17 mouse cellular contexts compared by ENCODE assay signal in the genomic region with DNA sequence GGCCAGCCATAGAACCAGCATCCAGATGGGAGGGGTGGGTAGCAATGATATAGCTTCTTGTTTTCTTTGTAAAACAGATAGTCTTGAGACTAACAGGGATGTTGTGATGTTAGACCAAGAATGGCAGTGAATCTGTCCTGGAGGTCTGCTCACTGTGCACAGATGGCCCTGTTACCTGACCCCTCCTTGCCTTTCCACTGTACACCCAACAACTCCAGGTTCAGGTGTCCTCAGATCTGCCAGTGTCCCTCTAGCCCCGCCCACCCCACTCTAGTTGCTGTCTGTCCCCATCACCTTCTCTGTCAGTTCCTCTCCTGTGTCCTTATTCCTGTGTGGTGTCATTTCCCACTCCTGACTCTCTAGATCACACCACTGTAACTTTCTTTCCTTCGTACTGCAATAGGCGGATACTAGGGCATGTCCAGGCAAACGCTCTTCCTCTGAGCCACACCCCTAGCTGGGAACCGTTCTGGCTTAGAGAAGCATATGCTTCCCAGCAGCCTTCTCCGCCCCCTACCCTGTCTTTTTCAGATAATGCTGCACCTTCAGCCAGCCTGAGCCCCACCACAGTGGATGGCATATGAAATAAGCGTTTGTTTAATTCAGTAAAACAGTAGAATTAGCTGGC. TPM values are rescaled to one million over a fixed set of nuclear protein-coding genes. Genes with fewer than 3 reads are reported as not detected.
A peak's percentile ranks its signal among the peaks of the same experiment; 100 is the strongest.
DNase-seq lines count a peak whose midpoint lies in the region; ATAC-seq lines count a peak whose summit lies in the region.
"Had no signal": no experiment of that assay in that cellular context is flagged by ENCODE, and none has a peak within 500 bp of the region (broad histone marks: within the 10 kb centered on the region; RNA-seq: fewer than 3 reads in every experiment).

No protein-coding gene starts in this region.

- peaks cover 19% of the 10 kb centered on the region for H3K4me1 ChIP-seq in heart, embryonic 12.5 days (replicated peaks)
- peaks cover 21% of the 10 kb centered on the region for H3K4me1 ChIP-seq in lung, embryonic 15.5 days
- H3K4me1 ChIP-seq in liver, embryonic 11.5 days (replicated peaks; ENCODE audit: control insufficient read depth, insufficient read depth, low read length), result peaks cover 6% of the 10 kb centered on the region; the same call in 1 of the 2 replicates
- no peaks in the 10 kb centered on the region for H3K4me1 ChIP-seq in stomach, embryonic 14.5 days (ENCODE audit: control insufficient read depth, insufficient read depth, low read length)

- no peak for DNase-seq in heart, postnatal 10 days
- DNase-seq in lung, postnatal 14 days, result no peak
- peak; percentile 28 for DNase-seq in liver, embryonic 11.5 days (ENCODE audit: low spot score)
- DNase-seq in spleen, postnatal 14 days (ENCODE audit: low spot score in 2 of 2), result no peak
- DNase-seq in cerebellum, postnatal 25 days, result no peak
- DNase-seq: cerebellum, adult 9-11 months; heart, adult 11 months; heart, postnatal 4 days; kidney, postnatal 4 days; lung, postnatal 10 days; right cerebral cortex, postnatal 4 days had no signal

- peaks cover 12% of the 10 kb centered on the region; the same call in 1 of the 2 replicates for H3K36me3 ChIP-seq in heart, embryonic 12.5 days
- no peaks in the 10 kb centered on the region for H3K36me3 ChIP-seq in lung, embryonic 15.5 days
- H3K36me3 ChIP-seq in liver, embryonic 11.5 days (ENCODE audit: control insufficient read depth, insufficient read depth, low read length), result no peaks in the 10 kb centered on the region
- no peaks in the 10 kb centered on the region for H3K36me3 ChIP-seq in stomach, embryonic 14.5 days (ENCODE audit: control insufficient read depth, insufficient read depth, low read length)

- 69% methylated on average over 7 of the region's 7 CpGs for WGBS in heart, embryonic 12.5 days
- WGBS in lung, embryonic 15.5 days, result 56% methylated on average over 7 of the region's 7 CpGs
- WGBS in liver, embryonic 11.5 days, result 67% methylated on average over 7 of the region's 7 CpGs
- 58% methylated on average over 7 of the region's 7 CpGs for WGBS in stomach, embryonic 14.5 days

- H3K9ac ChIP-seq in heart, embryonic 12.5 days, result no peak overlapping the region
- H3K9ac ChIP-seq in lung, embryonic 15.5 days, result no peak overlapping the region
- no peak overlapping the region for H3K9ac ChIP-seq in liver, embryonic 11.5 days (ENCODE audit: low read depth, low read length)
- H3K9ac ChIP-seq in stomach, embryonic 14.5 days (replicated peaks; ENCODE audit: low read depth, low read length), result no peak overlapping the region

- H3K4me2 ChIP-seq in heart, embryonic 12.5 days, result no peak overlapping the region
- H3K4me2 ChIP-seq in lung, embryonic 15.5 days, result no peak overlapping the region
- no peak overlapping the region for H3K4me2 ChIP-seq in liver, embryonic 11.5 days
- no peak overlapping the region for H3K4me2 ChIP-seq in stomach, embryonic 14.5 days (replicated peaks; ENCODE audit: low read depth, low read length)

- 0 out of 2 replicates have a peak overlapping the region, but pooled peaks have one; percentile 2 for H3K27ac ChIP-seq in heart, embryonic 12.5 days (ENCODE audit: poor library complexity, severe bottlenecking)
- H3K27ac ChIP-seq in lung, embryonic 15.5 days, result peak overlapping the region; percentile 30; the same call in 1 of the 2 replicates
- H3K27ac ChIP-seq in liver, embryonic 11.5 days (ENCODE audit: low read depth, low read length), result no peak overlapping the region
- no peak overlapping the region for H3K27ac ChIP-seq in stomach, embryonic 14.5 days (ENCODE audit: low read length)

- H3K27me3 ChIP-seq in heart, embryonic 12.5 days (replicated peaks), result no peaks in the 10 kb centered on the region
- H3K27me3 ChIP-seq in lung, embryonic 15.5 days, result no peaks in the 10 kb centered on the region
- no peaks in the 10 kb centered on the region for H3K27me3 ChIP-seq in liver, embryonic 11.5 days (replicated peaks; ENCODE audit: control insufficient read depth, insufficient read depth, low read length)
- no peaks in the 10 kb centered on the region for H3K27me3 ChIP-seq in stomach, embryonic 14.5 days (ENCODE audit: control insufficient read depth, insufficient read depth, low read length)

- no peak for ATAC-seq in heart, embryonic 12.5 days (ENCODE audit: insufficient number of reproducible peaks, low FRiP score)
- ATAC-seq in lung, embryonic 15.5 days (ENCODE audit: borderline replicate concordance, extremely low read depth, low FRiP score, low TSS enrichment), result no peak
- peak; percentile 66 for ATAC-seq in liver, embryonic 11.5 days (replicated peaks; ENCODE audit: low FRiP score)
- 0 out of 2 replicates have a peak, but pooled peaks have one; percentile 37 for ATAC-seq in stomach, embryonic 14.5 days (ENCODE audit: insufficient number of reproducible peaks, insufficient read depth, low FRiP score, low read depth)
- ATAC-seq: intestine, embryonic 16.5 days had no signal

- H3K4me3 ChIP-seq in heart, embryonic 12.5 days, result no peak overlapping the region
- H3K4me3 ChIP-seq in lung, embryonic 15.5 days, result no peak overlapping the region
- no peak overlapping the region for H3K4me3 ChIP-seq in liver, embryonic 11.5 days (ENCODE audit: low read depth, low read length)
- no peak overlapping the region for H3K4me3 ChIP-seq in stomach, embryonic 14.5 days (ENCODE audit: low read depth, low read length)

- no peaks in the 10 kb centered on the region for H3K9me3 ChIP-seq in heart, embryonic 12.5 days (replicated peaks)
- H3K9me3 ChIP-seq in lung, embryonic 15.5 days, result no peaks in the 10 kb centered on the region
- no peaks in the 10 kb centered on the region for H3K9me3 ChIP-seq in liver, embryonic 11.5 days (ENCODE audit: control insufficient read depth, low read length)
- no peaks in the 10 kb centered on the region for H3K9me3 ChIP-seq in stomach, embryonic 14.5 days (ENCODE audit: control insufficient read depth, low read depth, low read length)

- intact Hi-C loops in heart, postnatal 10 days (cut with DNase I), result no loop called here

RNA-seq across cellular contexts. Expression of a gene that starts 18.3 kb away (rescaled TPM):
- 5.4 and 6.2 TPM in 2 replicates for polyA plus RNA-seq in heart, embryonic 12.5 days (2016; fragmentation: Nextera tagmentation; extraction: Ambion mirVana)
- 10 to 100 TPM; 16.1 to 26.7 TPM for total RNA-seq in heart, postnatal 10 days (2021)
- 44.2 and 44.8 TPM in 2 replicates for polyA plus RNA-seq in lung, embryonic 15.5 days (2015; fragmentation: Nextera tagmentation; extraction: Ambion mirVana)
- 1.6 and 2.5 TPM in 2 replicates for polyA plus RNA-seq in liver, embryonic 11.5 days (2014; fragmentation: Nextera tagmentation; extraction: Ambion mirVana)
- polyA plus RNA-seq in stomach, embryonic 14.5 days (2014; fragmentation: Nextera tagmentation; extraction: Ambion mirVana), result 49.9 and 50.9 TPM in 2 replicates

RNA-seq across cellular contexts. Expression of a gene that starts 22.6 kb away (rescaled TPM):
- polyA plus RNA-seq in heart, embryonic 12.5 days (2016; fragmentation: Nextera tagmentation; extraction: Ambion mirVana), result 0.24 TPM in 1 of 2 replicates, not detected in the other
- 1 to 10 TPM; 1.4 to 6.6 TPM for total RNA-seq in heart, postnatal 10 days (2021)
- not detected in 2 replicates for polyA plus RNA-seq in lung, embryonic 15.5 days (2015; fragmentation: Nextera tagmentation; extraction: Ambion mirVana)
- 0.25 TPM in 1 of 2 replicates, not detected in the other for polyA plus RNA-seq in liver, embryonic 11.5 days (2014; fragmentation: Nextera tagmentation; extraction: Ambion mirVana)
- polyA plus RNA-seq in stomach, embryonic 14.5 days (2014; fragmentation: Nextera tagmentation; extraction: Ambion mirVana), result not detected in 2 replicates
- total RNA-seq: adrenal gland, adult 18-20 months had no signal
- polyA plus RNA-seq: frontal cortex, adult 2 months; intestine, embryonic 16.5 days had no signal

RNA-seq across cellular contexts. Expression of a gene that starts 22.7 kb away (rescaled TPM):
- 83.6 and 89.1 TPM in 2 replicates for polyA plus RNA-seq in heart, embryonic 12.5 days (2016; fragmentation: Nextera tagmentation; extraction: Ambion mirVana)
- 100 to 1,000 TPM in 1 of 2 experiments, 10 to 100 TPM in 1; 83.6 to 102 TPM for total RNA-seq in heart, postnatal 10 days (2021)
- 53.2 and 57.0 TPM in 2 replicates for polyA plus RNA-seq in lung, embryonic 15.5 days (2015; fragmentation: Nextera tagmentation; extraction: Ambion mirVana)
- 32.6 and 33.3 TPM in 2 replicates for polyA plus RNA-seq in liver, embryonic 11.5 days (2014; fragmentation: Nextera tagmentation; extraction: Ambion mirVana)
- polyA plus RNA-seq in stomach, embryonic 14.5 days (2014; fragmentation: Nextera tagmentation; extraction: Ambion mirVana), result 65.5 and 70.1 TPM in 2 replicates

Comparison
In these comparisons a context has a peak if more than half of its experiments do, and no peak if none do; other contexts are left out.
1. ATAC-seq: peak in liver, embryonic 11.5 days (single experiment) and stomach, embryonic 14.5 days (single experiment); none in heart, embryonic 12.5 days (single experiment) and lung, embryonic 15.5 days (single experiment).
2. H3K27ac ChIP-seq: peak in heart, embryonic 12.5 days (single experiment) and lung, embryonic 15.5 days (single experiment); none in liver, embryonic 11.5 days (single experiment) and stomach, embryonic 14.5 days (single experiment).